Mouse (Mus musculus) spleen, postnatal 4 days (tissue): ENCODE results near the gene Pih1d1.
A peak's percentile ranks its signal among the peaks of the same experiment; 100 is the strongest.
"Not testable (repeated sequence)": the region's sequence is repeated elsewhere in the genome, so short reads cannot be mapped to it uniquely, and the experiment has no call there.

ENCODE experiments used
- DNase-seq, 2 experiments: peaks; one replicate each; pipeline ENCODE4 v3.0.0; 2022; ENCODE audit warnings: low spot score in 2 of 2

Gene Pih1d1

DNA sequence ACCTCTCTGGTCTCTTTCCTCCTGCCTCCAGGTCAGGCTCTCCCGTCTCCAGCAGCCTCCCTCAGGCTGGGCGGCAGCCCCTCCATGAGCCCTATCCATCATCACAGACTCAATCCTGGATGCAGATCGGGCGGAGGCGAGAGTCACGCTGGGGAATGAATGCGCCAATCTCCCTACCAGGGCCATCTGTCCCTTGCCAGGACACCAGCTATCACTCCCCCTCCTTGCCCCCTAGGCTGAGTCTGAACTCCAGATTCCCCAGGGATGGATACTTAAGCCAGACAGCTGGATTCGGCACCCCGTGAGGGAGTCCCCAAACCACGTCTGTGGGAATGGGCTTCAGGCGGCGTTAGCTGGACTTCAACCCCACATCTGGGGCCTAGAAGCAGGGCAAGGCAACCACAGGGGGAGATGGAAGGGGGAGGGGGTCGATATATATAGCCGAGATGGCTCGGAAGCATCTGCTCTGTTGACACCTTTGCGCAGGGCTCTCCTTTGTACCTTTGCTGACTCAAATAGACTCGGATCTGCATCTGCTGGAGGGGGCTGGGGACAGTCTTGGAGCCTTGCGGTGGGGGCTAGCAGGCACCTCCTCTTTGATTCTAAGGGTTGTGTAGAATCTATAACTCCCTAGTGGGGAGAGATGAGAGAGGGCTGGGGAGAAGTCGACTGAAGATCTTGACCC, 13.8 kb downstream of the Pih1d1 start:
- no peak for DNase-seq

DNA sequence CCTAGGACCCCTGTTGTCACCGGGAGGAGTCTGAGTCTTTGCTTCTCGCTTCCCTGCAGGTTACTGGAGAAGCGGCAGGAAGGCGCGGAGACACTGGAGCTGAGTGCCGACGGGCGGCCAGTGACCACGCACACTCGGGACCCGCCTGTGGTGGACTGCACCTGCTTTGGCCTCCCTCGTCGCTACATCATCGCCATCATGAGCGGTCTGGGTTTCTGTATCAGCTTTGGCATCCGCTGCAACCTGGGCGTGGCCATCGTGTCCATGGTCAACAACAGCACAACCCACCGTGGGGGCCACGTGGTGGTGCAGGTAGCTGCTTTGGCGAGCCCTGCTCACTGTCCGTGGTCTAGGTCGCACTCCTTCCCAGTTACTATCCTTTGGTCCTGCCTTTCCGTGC, 14.6 kb downstream of the Pih1d1 start:
- no peak for DNase-seq

DNA sequence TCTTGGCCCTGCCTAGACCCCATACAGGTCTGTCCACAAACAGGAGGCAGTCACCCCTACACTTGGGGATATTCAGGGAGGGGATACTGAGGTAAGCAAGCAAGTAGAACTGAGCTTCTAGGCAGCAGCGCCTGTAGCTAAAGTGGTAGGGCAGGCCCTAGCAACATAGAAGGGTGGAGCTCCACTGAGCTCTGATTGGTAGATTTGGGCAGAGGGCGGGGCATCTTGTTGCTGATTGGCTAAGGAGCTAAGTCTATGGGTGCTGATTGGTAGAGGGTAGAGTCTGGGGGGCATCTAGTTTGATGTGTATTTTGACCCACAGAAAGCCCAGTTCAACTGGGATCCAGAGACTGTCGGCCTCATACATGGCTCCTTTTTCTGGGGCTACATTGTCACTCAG, 15.4 kb downstream of the Pih1d1 start:
- no peak for DNase-seq

DNA sequence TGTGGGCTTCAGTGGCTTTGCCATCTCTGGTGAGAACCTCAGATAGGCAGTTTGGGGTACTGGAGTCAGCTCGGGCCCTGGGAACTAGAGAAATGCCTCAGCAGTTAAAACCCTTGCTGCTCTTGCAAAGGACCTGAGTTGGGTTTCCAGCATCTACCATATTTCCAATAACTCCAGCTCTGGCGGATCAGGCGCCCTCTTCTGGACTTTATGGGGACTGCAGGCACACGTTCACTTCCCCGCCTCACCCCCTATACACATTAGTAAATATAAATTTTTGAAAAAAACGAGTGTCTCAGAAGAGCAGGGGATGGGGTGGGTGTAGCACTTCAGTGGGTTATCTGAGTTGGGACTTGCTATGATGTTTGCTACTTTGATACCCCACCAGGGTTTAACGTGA, 18.9 kb downstream of the Pih1d1 start:
- DNase-seq, result peak; percentile 38 to 82

DNA sequence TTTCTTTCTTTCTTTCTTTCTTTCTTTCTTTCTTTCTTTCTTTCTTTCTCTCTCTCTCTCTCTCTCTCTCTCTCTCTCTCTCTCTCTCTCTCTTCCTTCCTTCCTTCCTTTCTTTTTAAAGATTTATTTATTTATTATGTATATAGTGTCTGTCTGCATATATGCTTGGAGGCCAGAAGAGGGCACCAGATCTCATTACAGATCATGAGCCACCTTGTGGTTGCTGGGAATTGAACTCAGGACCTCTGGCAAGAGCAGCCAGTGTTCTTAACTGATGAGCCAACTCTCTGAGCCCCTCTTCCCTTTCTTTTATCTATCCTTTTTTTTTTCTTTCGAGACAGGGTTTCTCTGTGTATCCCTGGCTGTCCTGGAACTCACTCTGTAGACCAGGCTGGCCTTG, 19.7 kb downstream of the Pih1d1 start:
- not testable (repeated sequence) for DNase-seq

DNA sequence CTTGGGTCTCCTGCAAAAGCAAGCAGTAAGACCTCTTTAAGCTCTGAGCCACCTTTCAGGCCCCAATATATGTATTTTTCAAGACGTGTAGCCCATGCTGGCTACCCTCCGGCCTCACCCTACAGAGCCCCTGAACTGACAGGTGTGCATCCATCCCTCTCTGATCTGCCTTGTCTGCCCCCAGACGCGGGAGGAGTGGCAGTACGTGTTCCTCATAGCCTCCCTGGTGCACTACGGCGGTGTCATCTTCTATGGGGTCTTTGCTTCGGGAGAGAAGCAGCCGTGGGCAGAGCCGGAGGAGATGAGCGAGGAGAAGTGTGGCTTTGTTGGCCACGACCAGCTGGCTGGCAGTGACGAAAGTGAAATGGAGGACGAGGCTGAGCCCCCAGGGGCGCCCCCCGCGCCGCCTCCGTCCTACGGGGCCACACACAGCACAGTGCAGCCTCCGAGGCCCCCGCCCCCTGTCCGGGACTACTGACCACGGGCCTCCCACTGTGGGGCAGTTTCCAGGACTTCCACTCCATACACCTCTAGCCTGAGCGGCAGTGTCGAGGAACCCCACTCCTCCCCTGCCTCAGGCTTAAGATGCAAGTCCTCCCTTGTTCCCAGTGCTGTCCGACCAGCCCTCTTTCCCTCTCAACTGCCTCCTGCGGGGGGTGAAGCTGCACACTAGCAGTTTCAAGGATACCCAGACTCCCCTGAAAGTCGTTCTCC, 20.6 kb downstream of the Pih1d1 start:
- DNase-seq, result no peak

DNA sequence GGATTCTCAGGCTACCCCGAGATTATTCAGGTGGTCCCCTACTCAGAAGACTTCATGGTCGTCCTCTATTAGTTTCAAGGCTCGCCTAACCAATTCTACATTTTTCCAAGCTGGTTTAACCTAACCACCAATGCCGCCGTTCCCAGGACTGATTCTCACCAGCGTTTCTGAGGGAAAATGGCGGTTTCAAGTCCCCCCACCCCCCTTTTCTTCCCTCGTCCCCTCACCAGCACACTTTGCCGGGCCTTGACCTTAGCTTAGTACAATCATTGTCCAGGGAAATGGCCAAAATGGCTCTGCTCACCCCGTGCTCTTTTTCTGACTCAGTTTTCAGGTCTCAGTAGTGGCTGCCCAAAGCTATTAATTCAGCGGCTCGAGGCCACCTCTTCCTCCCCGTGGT, 21.3 kb downstream of the Pih1d1 start:
- DNase-seq, result no peak

DNA sequence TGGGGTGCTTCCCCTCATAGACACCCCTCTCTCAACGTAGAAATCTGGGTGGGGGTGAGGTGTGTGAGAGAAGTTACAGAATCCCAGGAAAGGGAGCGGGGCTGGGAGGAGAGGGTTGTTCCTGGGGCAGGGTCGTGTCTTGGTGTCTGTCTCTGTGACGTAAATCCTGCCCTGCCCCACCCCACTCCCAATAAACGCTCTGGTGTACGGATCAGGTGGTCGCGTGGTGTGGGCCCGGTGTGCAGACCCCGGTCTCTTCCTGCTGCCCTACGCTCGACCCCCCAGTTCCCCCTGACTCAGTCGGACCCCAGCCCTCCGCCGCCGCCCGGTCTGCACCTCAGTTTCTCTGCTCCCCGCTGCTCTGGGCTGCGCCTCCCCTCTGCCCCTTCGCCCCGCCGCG, 21.8 kb downstream of the Pih1d1 start:
- no peak for DNase-seq

DNA sequence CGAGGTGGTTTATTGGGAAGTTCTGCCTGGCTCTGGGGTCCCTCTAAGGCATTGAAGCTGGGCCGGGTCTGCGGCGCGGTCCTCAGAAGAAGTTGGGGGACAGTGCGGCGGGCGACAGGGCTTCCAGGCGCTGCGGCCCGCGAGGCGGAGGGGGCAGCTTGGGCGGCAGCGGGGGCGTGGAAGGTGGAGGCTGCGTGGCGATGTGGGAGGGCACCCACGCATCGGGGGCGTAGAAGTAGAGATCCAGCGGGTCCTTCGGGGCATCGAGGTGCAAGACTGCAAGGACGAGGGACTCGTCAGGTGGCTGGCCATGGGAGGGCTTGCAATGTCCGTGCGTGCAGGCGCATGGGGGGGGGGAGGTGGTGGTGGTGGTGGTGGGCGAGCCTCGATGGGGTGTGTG, 22.3 kb downstream of the Pih1d1 start:
- DNase-seq, result no peak

DNA sequence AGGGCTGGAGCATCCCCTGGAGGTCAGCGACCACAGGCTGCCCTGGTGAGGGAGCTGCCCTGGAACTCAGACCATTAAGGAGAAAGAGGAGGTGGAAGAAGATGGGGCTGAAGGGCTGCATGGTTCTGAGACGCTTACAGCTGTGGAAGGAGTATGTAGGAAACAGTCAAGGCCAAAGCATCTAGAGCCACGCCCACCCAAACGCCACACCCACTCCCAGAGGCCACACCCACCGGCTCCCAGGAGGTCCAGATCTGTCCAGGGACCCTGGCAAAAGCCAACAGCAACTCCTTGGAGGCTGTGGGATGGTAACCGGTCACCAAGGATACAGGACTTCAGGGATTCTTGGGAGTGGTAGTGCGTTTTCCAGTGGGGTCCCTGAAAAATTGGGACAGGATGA, 24.4 kb downstream of the Pih1d1 start:
- DNase-seq, result no peak

DNA sequence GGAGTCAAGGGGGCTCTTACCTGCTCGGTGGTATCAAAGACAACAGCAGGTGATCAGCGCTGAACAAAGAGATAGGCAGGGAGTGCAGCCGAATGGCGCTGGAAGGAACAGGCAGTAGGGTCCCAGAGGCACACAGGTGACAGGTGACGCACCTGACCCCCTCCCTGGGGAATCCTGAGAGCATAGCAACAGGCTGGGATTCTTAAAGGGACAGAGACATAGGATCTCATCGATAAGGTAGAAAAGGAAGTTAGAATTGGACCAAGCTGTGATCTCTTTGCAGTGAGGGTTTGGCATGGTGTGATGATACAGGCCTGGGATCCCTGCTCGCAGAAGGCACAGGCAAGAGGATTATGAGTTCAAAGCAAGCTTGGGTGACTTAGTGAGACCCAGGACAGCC, 25.4 kb downstream of the Pih1d1 start, which contains the start of gene Gfy:
TSS of gene Gfy (minus strand) at position 101 of the 400 bp plus-strand sequence.
- DNase-seq, result no peak

DNA sequence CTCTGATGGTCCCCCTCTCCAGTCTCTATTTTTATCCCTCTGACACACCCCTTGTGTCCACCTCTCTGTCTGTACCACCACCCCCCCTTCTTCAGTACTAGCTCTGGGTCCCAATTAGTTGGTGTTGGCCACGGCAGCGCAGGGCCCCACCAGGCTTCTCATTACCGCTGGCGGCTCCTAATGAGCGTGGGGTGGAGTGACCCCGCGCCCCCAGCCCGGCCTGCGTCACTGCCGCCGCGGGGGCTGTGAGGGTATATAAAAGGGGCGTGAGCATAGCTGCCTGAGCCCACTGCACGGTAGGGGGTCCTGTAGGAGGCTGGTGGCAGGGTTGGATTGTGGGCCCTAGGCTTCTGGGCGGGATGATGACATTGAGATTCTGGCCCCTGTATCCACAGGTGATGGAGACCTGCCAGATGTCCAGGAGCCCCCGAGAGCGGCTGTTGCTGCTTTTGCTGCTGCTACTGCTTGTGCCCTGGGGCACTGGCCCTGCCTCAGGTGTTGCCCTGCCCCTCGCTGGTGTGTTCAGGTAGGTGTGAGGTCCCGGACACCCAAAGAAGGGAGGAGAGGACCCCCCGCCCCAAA, 26.9 kb downstream of the Pih1d1 start, which contains the start of gene Pth2:
TSS of gene Pth2 (plus strand) at position 100 of the 582 bp plus-strand sequence.
- DNase-seq, result no peak

DNA sequence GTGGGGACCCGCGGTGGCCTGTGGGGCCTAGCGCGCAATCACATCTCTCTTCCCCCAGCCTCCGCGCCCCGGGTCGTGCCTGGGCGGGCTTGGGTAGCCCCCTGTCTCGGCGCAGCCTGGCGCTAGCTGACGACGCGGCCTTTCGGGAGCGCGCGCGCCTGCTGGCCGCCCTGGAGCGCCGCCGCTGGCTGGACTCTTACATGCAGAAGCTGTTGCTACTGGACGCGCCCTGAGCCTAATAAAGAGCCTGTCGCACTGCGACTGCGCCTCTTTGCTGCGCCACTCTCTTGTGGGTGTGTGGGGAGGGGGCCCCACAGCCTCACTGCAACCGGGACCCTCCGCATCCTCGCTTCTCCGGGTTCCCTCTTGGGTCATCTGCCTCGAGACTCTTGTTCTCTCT, 27.4 kb downstream of the Pih1d1 start:
- DNase-seq, result peak; percentile 28 to 75

DNA sequence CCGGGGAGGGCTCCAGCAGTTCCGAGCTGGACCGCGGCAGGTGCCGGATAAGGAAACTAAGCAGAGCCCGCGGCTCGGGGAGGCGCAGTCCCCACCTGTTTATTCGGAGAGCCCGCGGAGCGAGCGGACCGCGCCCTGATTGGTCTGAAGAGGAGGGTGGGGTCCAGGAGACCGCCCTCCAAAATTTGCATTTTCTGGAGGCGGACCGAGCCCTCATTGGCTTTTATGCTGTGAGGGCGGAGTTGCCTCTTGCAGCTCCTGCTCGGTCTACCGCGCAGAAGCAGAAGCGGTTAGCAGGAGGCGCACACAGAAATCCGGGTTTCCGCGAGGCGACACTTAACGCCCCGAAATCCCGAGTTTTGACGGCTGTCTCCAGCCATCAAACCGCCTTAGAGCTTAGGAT, 28.1 kb downstream of the Pih1d1 start:
- DNase-seq, result peak; percentile 88 to 92

DNA sequence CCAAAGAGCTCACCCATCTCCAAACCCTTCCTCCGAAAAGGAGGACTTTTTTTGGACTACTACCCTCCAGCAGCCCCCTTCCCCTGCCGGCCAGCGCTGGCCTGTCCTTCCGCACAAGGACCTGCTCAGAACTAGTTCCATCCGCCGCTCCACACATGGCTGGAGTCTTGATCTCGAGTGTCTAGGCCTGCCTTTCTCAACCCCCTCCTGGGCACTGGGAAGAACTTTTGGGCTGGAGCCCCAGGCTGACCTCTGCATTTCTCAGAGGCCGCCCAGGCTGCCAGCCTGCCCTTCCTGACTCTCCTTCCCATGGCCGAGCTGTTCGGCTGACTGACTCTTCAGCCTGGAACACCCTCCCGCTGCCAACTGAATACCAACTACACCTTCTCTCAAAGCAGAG, 28.5 kb downstream of the Pih1d1 start:
- DNase-seq, result no peak

DNA sequence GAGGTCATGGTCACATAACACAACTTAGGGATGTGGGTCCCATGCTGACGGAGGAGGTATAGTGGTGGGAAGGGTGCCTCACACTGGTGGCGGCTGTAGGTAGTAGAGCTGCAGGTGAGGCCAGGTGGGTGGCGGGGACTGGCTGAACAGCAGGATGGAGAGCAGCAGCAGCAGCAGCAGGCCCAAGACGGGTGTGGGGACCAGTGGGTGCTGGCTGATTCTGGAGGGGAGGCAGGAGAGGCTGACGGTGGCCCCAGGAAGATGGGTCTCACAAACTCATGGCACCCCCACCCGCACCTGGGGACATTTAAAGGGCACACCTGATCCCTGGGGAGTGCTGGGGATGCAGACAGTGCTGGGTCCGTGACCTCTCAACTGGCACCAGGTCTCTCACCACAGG, 29.6 kb downstream of the Pih1d1 start:
- no peak for DNase-seq

DNA sequence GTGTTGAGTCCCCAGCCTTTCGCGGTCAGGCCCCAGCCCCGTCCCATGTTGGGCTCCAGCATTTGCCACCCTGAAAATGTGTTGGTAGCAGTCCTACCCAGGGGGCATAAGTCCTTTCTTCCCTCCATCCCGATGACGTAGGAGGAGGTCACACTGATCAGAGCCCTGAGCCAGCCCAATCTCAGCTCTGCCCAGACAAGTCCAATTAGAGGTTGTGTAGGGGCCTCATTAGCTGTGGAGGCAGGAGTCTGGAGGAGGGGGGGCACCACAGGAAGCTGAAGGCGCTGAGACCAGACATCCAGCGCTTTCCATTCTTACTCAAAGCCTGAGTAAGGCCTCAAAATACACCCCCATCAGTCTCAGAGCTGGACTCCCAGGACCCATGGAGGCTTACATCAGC, 31.8 kb downstream of the Pih1d1 start:
- no peak for DNase-seq

DNA sequence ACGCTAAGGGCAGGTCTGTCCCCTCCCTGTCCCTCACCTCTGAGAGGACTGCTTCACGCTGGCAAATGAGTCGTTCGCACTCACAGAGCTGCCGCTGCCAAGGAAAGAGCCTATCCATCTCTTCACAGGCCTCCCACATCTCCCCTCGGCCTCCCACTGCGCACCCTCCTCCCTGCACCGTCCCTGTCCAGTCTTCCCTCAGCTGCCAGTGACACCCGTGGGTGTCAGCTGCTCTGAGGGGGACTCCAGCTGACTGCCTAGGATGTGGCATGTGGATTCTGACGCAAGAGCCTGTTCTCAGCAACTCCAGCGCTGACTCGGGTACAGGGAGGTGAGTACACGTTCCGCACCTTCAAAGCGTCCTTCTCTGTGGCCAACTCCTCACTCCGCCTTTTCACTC, 35.5 kb downstream of the Pih1d1 start:
- DNase-seq, result no peak

DNA sequence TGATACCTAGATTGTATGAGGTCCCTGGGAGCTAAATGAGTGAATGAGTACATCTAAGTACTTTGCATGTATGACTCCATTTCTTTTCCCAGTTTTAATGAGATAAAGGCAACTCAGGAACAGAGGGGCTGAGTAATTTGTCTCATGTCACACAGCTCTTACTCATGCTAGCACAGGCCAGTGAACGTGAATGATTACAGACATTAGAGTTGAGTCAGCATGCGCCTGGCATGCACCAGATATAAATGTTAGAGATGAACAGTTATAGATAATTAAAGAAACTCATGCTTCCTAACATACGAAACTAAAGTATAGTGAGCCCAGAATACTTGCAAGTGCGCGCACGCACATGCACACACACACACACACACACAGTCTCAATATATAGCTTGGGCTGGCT, 36.1 kb downstream of the Pih1d1 start:
- no peak for DNase-seq

DNA sequence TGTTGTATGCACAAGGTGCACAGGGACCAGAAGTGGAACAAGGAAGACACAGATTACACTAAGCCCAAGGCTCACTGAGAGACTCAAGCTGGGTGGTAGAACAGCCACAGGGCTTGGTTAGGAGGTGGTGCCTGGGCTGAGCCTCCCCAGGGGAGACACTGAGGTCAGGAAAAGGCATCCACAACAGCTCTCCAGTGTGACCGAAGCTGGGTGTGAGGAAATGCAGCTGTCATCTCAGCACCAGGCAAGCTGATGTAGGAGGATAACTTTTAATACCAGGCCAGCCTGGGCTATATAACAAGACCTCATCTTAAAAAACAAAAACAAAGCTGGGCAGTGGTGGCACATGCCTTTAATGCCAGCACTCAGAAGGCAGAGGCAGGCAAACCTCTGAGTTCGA, 37.1 kb downstream of the Pih1d1 start:
- no peak for DNase-seq

DNA sequence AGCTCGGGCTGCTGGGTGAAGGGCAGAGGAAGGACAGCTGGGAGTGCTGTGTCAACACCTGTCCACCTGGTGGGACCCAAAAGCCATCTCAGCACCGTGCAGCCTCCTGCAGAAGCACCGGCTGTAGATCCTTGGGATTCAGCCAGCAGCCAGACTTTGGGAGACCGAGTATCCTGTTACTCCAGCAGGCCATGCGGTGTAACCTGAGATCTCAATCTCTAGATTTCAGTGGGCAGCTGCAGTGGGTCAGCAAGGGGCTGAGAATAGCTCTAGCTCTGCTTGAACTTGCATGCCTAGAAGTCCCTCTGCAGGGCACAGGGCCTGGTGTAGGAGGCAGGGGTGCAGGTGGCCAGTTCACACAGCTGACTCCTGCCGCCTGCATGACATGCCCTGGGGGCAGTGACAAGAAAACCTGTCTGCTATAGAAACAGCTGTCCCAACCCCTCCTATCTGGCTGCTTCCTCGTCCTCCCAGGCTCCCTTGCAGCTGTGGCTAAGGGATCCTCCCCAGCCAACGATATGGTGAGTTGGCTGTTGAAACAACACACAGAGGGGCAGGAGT, 37.8 kb downstream of the Pih1d1 start:
- no peak for DNase-seq

DNA sequence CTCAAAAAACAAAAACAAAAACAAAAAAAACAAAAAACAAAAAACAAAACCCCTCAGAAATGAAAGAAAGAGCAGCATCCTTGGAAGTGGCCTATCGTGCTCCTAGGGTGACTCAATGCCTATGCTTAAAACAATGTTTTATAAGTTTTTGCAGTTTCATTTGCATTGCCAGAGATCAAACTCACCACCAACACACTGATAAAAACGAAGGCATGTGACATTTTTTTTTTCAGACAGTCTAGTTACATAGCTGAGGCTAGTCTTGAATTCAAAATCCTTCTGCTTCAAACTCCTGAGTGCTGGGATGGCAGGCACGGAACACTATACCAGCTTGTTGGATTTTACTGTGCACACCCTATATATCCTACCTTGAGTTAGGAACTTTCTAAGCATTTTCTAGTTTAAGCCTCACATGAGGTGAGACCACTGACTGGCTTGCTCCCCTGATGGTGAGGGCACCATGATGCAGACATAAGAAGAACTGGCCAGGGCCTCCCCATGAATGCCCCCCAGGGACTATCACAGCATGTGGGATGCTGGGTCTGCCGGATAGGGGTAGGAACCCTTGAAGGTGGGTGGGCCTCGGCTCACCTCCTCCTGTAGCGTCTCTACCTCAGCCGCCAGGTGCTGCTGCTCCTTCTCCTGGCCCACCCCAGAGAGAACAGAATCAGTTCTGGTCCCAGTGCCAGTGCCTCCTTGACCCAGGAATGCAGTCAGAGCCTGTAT, 38.6 kb downstream of the Pih1d1 start:
- no peak for DNase-seq
